Mouse (Mus musculus) layer of hippocampus, adult 2 months (tissue): Measurements from ENCODE around the gene Olfr889. TPM values are rescaled to one million over a fixed set of nuclear protein-coding genes. Genes with fewer than 3 reads are reported as not detected.
"Not testable (repeated sequence)": the region's sequence is repeated elsewhere in the genome, so short reads cannot be mapped to it uniquely, and the experiment has no call there.

ENCODE experiments used
- DNase-seq, 2 experiments: peaks; one replicate each; pipeline ENCODE4 v3.0.0; 2022; ENCODE audit warnings: low spot score in 2 of 2
- H3K27ac ChIP-seq: fragments of 200-600 bp; 2 replicates; pipeline ENCODE4 v1.8.1; 2022
- H3K4me3 ChIP-seq: fragments of 200-600 bp; 2 replicates; pipeline ENCODE4 v1.8.1; 2022; ENCODE audit warnings: mild to moderate bottlenecking
- CTCF ChIP-seq: fragments of 200-600 bp; conservative IDR thresholded peaks from 2 replicates; pipeline ENCODE4 v1.8.1; 2022; ENCODE audit warnings: antibody characterized with exemption, mild to moderate bottlenecking, moderate library complexity
- long read RNA-seq, 2 experiments: library from polyadenylated mRNA; stranded (forward); transcript quantifications; one replicate each; pipeline ENCODE4 v2.0.0; 2021; ENCODE audit warnings: borderline mapping rate in 2 of 2
- total RNA-seq, 2 experiments: library from RNA; stranded (reverse); gene quantifications; 2 replicates each; pipeline ENCODE4 v1.2.3; 2021

The Olfr889 gene
- not detected for total RNA-seq
- long read RNA-seq, experiment 1, partial matches to known transcripts, result 0 of 1 reads
- long read RNA-seq, experiment 1, other reads (novel, unspliced or antisense), result 1 of 1 reads
- long read RNA-seq, experiment 2, partial matches to known transcripts, result 0 of 1 reads
- long read RNA-seq, experiment 2, other reads (novel, unspliced or antisense), result 1 of 1 reads

- H3K27ac ChIP-seq, result no peak within 1 kb of the TSS
- H3K4me3 ChIP-seq, result no peak within 1 kb of the TSS
- no peak for TF ChIP-seq CTCF
- no peak for DNase-seq
Observed at GRCm38 (mm10) chr9:38114898-38115297, at the start of gene Olfr889. Olfr889 (plus strand) TSS chr9:38115198.

- no peak within 1 kb of the TSS for H3K27ac ChIP-seq
- no peak within 1 kb of the TSS for H3K4me3 ChIP-seq
- DNase-seq, result no peak
- no peak for TF ChIP-seq CTCF
Observed at GRCm38 (mm10) chr9:38083772-38084171, 31.2 kb upstream of the Olfr889 start, which contains the start of gene Olfr887. Olfr887 (plus strand) TSS chr9:38084072.

- H3K27ac ChIP-seq, result no peak within 1 kb of the TSS
- DNase-seq, result no peak
- no peak for TF ChIP-seq CTCF
- no peak within 1 kb of the TSS for H3K4me3 ChIP-seq
Observed at GRCm38 (mm10) chr9:38107828-38108227, 7.2 kb upstream of the Olfr889 start, which contains the start of gene Olfr888. Olfr888 (plus strand) TSS chr9:38108128.

DNA sequence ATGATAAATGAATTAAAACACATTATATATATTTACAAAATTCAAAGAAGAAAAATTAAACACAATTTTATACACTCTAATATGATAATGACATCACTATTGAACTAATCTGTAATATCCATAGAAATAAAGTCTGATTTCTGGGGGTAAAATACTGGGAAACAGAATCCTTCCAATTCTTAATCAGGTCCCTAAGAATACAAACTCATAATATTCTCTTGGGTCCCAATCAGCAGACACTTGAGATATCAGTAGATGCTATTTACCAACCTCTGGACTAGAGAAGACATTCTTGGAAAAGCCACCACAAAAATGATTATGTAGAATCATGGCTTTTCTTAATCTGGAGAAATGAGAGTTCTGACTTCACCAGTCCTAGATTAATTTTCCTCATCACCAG, 27.2 kb downstream of the Olfr889 start, which contains the start of gene Olfr890:
Gene Olfr890 (plus strand): TSS at position 301 of the 400 bp plus-strand sequence.
- no peak within 1 kb of the TSS for H3K27ac ChIP-seq
- no peak for TF ChIP-seq CTCF
- no peak within 1 kb of the TSS for H3K4me3 ChIP-seq
- no peak for DNase-seq

GRCm38 (mm10) chr9:38168341-38168740, 53.3 kb downstream of the Olfr889 start:
- not testable (repeated sequence) for DNase-seq, H3K4me3 ChIP-seq, H3K27ac ChIP-seq

Other genes starting within 250 kb of the Olfr889 start
- gene Olfr145, start 218.5 kb upstream of the Olfr889 start, total RNA-seq, result not detected
- gene Olfr878, start 197.4 kb upstream of the Olfr889 start, total RNA-seq, result not detected
- not detected for gene Olfr881, start 123.4 kb upstream of the Olfr889 start, total RNA-seq
- gene Olfr883, start 89.4 kb upstream of the Olfr889 start, total RNA-seq, result not detected
- gene Olfr884, start 68.6 kb upstream of the Olfr889 start, total RNA-seq, result not detected
- gene Olfr885, start 53.9 kb upstream of the Olfr889 start, total RNA-seq, result not detected
- not detected for gene Olfr887, start 31.1 kb upstream of the Olfr889 start, total RNA-seq
- not detected for gene Olfr888, start 7.1 kb upstream of the Olfr889 start, total RNA-seq
- not detected for gene Olfr890, start 27.3 kb downstream of the Olfr889 start, total RNA-seq
- not detected for gene Olfr891, start 65.6 kb downstream of the Olfr889 start, total RNA-seq
- gene Olfr893, start 93.2 kb downstream of the Olfr889 start, total RNA-seq, result not detected
- not detected for gene Olfr894, start 102.9 kb downstream of the Olfr889 start, total RNA-seq
- gene Olfr143, start 137.6 kb downstream of the Olfr889 start, total RNA-seq, result not detected
- gene Olfr895, start 152.7 kb downstream of the Olfr889 start, total RNA-seq, result not detected
- not detected for gene Olfr896-ps1, start 175.9 kb downstream of the Olfr889 start, total RNA-seq
- not detected for gene Olfr25, start 213.9 kb downstream of the Olfr889 start, total RNA-seq
- not detected for gene Olfr898, start 233.2 kb downstream of the Olfr889 start, total RNA-seq